25 mouse cellular contexts compared by ENCODE assay signal in genomic region chr12:85987444-85987889, GRCm38 (mm10).
DNase-seq lines count a peak whose midpoint lies in the region; ATAC-seq and TF ChIP-seq lines count a peak whose summit lies in the region.
"Had no signal": no experiment of that assay in that cellular context is flagged by ENCODE, and none has a peak within 500 bp of the region (broad histone marks: within the 10 kb centered on the region; RNA-seq: fewer than 3 reads in every experiment).

No protein-coding gene starts in this region.

- H3K27ac ChIP-seq in forebrain, embryonic 14.5 days (ENCODE audit: low read depth, low read length): no peak overlapping the region
- H3K27ac ChIP-seq in forebrain, embryonic 12.5 days: no peak overlapping the region
- no peak overlapping the region for H3K27ac ChIP-seq in hindbrain, embryonic 14.5 days
- H3K27ac ChIP-seq in hindbrain, embryonic 12.5 days: no peak overlapping the region
- no peak overlapping the region for H3K27ac ChIP-seq in midbrain, postnatal 0 days (ENCODE audit: low read depth, low read length)
- H3K27ac ChIP-seq in midbrain, embryonic 10.5 days (replicated peaks): no peak overlapping the region
- H3K27ac ChIP-seq in thymus, adult 2 months (ENCODE audit: control insufficient read depth, insufficient read depth, low read length): no peak overlapping the region
- H3K27ac ChIP-seq: embryonic facial prominence, embryonic 10.5 days; embryonic facial prominence, embryonic 15.5 days; kidney, postnatal 0 days; liver, embryonic 15.5 days; midbrain, embryonic 12.5 days had no signal

- DNase-seq in forebrain, embryonic 14.5 days (ENCODE audit: low spot score): peak; percentile 32
- peak; percentile 43 for DNase-seq in hindbrain, embryonic 14.5 days (ENCODE audit: low spot score)
- peak; percentile 51 for DNase-seq in midbrain, postnatal 0 days (ENCODE audit: low spot score)
- DNase-seq in midbrain, embryonic 10.5 days (ENCODE audit: low spot score): no peak
- no peak for DNase-seq in thymus, adult 2 months
- DNase-seq: adrenal gland, adult 8-10 months; cerebellum, adult 8-10 months; cerebellum, postnatal 25 days; gastrocnemius, postnatal 25 days; kidney, adult 8-10 months; liver; lung, embryonic 14.5 days; lung, postnatal 14 days; right cerebral cortex, postnatal 14 days had no signal

- H3K36me3 ChIP-seq in forebrain, embryonic 14.5 days (ENCODE audit: control insufficient read depth, insufficient read depth, low read length): no peaks in the 10 kb centered on the region
- no peaks in the 10 kb centered on the region for H3K36me3 ChIP-seq in forebrain, embryonic 12.5 days (replicated peaks)
- H3K36me3 ChIP-seq in hindbrain, embryonic 14.5 days (replicated peaks; ENCODE audit: control insufficient read depth, insufficient read depth): no peaks in the 10 kb centered on the region
- no peaks in the 10 kb centered on the region for H3K36me3 ChIP-seq in hindbrain, embryonic 12.5 days
- H3K36me3 ChIP-seq in midbrain, postnatal 0 days (ENCODE audit: insufficient read depth, low read length): no peaks in the 10 kb centered on the region
- H3K36me3 ChIP-seq in midbrain, embryonic 10.5 days: no peaks in the 10 kb centered on the region
- no peaks in the 10 kb centered on the region for H3K36me3 ChIP-seq in myocyte (ENCODE audit: control insufficient read depth, insufficient read depth)
- H3K36me3 ChIP-seq in thymus, adult 2 months (ENCODE audit: control insufficient read depth, insufficient read depth, low read length): no peaks in the 10 kb centered on the region
- H3K36me3 ChIP-seq: embryonic facial prominence, embryonic 10.5 days; embryonic facial prominence, embryonic 15.5 days; liver, embryonic 15.5 days; midbrain, embryonic 12.5 days had no signal

- TF ChIP-seq POLR2A in myocyte (IDR thresholded peaks at IDR 0.05; ENCODE audit: insufficient read length, low read depth): no peak
- no peak for TF ChIP-seq POLR2A in thymus, adult 2 months (IDR thresholded peaks at IDR 0.05; ENCODE audit: control insufficient read depth, extremely low read depth, insufficient read depth, low read length, poor library complexity)

- no peaks in the 10 kb centered on the region for H3K27me3 ChIP-seq in forebrain, embryonic 14.5 days (replicated peaks; ENCODE audit: control insufficient read depth, insufficient read depth, low read length)
- no peaks in the 10 kb centered on the region for H3K27me3 ChIP-seq in forebrain, embryonic 12.5 days
- H3K27me3 ChIP-seq in hindbrain, embryonic 14.5 days (ENCODE audit: control insufficient read depth, insufficient read depth, low read length): no peaks in the 10 kb centered on the region
- no peaks in the 10 kb centered on the region for H3K27me3 ChIP-seq in hindbrain, embryonic 12.5 days
- no peaks in the 10 kb centered on the region for H3K27me3 ChIP-seq in midbrain, postnatal 0 days (ENCODE audit: insufficient read depth, low read length)
- H3K27me3 ChIP-seq in midbrain, embryonic 10.5 days (ENCODE audit: low read depth, poor library complexity, severe bottlenecking): no peaks in the 10 kb centered on the region
- no peaks in the 10 kb centered on the region for H3K27me3 ChIP-seq in myocyte (ENCODE audit: control insufficient read depth, insufficient read depth, insufficient read length)
- no peaks in the 10 kb centered on the region for H3K27me3 ChIP-seq in thymus, adult 2 months (ENCODE audit: control insufficient read depth, insufficient read depth, low read length)
- H3K27me3 ChIP-seq: embryonic facial prominence, embryonic 15.5 days; liver, embryonic 15.5 days; midbrain, embryonic 12.5 days had no signal

- peak; percentile 4; the same call in 1 of the 2 replicates for ATAC-seq in forebrain, embryonic 14.5 days
- ATAC-seq in forebrain, embryonic 12.5 days (ENCODE audit: low FRiP score): no peak
- ATAC-seq in hindbrain, embryonic 14.5 days (ENCODE audit: low FRiP score): no peak
- ATAC-seq in hindbrain, embryonic 12.5 days (ENCODE audit: low FRiP score): no peak; the same call in 1 of the 2 replicates
- ATAC-seq in midbrain, postnatal 0 days (ENCODE audit: low FRiP score): no peak
- ATAC-seq: intestine, embryonic 16.5 days had no signal

- no peaks in the 10 kb centered on the region for H3K9me3 ChIP-seq in forebrain, embryonic 14.5 days (replicated peaks; ENCODE audit: control insufficient read depth, low read length)
- no peaks in the 10 kb centered on the region for H3K9me3 ChIP-seq in forebrain, embryonic 12.5 days
- H3K9me3 ChIP-seq in hindbrain, embryonic 14.5 days (ENCODE audit: control insufficient read depth, low read length): no peaks in the 10 kb centered on the region
- H3K9me3 ChIP-seq in hindbrain, embryonic 12.5 days (replicated peaks): no peaks in the 10 kb centered on the region
- no peaks in the 10 kb centered on the region for H3K9me3 ChIP-seq in midbrain, postnatal 0 days (ENCODE audit: low read length)
- no peaks in the 10 kb centered on the region for H3K9me3 ChIP-seq in midbrain, embryonic 10.5 days (replicated peaks)
- H3K9me3 ChIP-seq: embryonic facial prominence, embryonic 10.5 days; embryonic facial prominence, embryonic 15.5 days; G1E; liver, embryonic 15.5 days; midbrain, embryonic 12.5 days had no signal

- WGBS in forebrain, embryonic 14.5 days: 38% methylated on average over 5 of the region's 5 CpGs
- WGBS in forebrain, embryonic 12.5 days: 75% methylated on average over 5 of the region's 5 CpGs
- 45% methylated on average over 5 of the region's 5 CpGs for WGBS in hindbrain, embryonic 14.5 days
- 75% methylated on average over 5 of the region's 5 CpGs for WGBS in hindbrain, embryonic 12.5 days
- 57% methylated on average over 5 of the region's 5 CpGs for WGBS in midbrain, postnatal 0 days
- 87% methylated on average over 5 of the region's 5 CpGs for WGBS in midbrain, embryonic 10.5 days
- WGBS in thymus, adult 2 months: 95% methylated on average over 5 of the region's 5 CpGs

- peak overlapping the region; percentile 25; the same call in 1 of the 2 replicates for H3K4me2 ChIP-seq in forebrain, embryonic 14.5 days (ENCODE audit: low read length)
- no peak overlapping the region for H3K4me2 ChIP-seq in forebrain, embryonic 12.5 days
- H3K4me2 ChIP-seq in hindbrain, embryonic 14.5 days (replicated peaks): no peak overlapping the region
- H3K4me2 ChIP-seq in hindbrain, embryonic 12.5 days (replicated peaks): no peak overlapping the region
- H3K4me2 ChIP-seq in midbrain, postnatal 0 days (ENCODE audit: low read depth, low read length, poor library complexity, severe bottlenecking): no peak overlapping the region
- peak overlapping the region; percentile 71 for H3K4me2 ChIP-seq in myocyte (ENCODE audit: low read depth)
- H3K4me2 ChIP-seq: embryonic facial prominence, embryonic 15.5 days; heart, embryonic 11.5 days; liver, embryonic 15.5 days; midbrain, embryonic 12.5 days had no signal

- TF ChIP-seq CTCF in midbrain, postnatal 0 days (IDR thresholded peaks at IDR 0.05): no peak
- TF ChIP-seq CTCF in thymus, adult 2 months (IDR thresholded peaks at IDR 0.05; ENCODE audit: borderline replicate concordance, control insufficient read depth, extremely low read depth, insufficient read depth, low read length, poor library complexity): no peak

- no peak overlapping the region for H3K4me3 ChIP-seq in forebrain, embryonic 14.5 days (ENCODE audit: low read depth, low read length)
- no peak overlapping the region for H3K4me3 ChIP-seq in forebrain, embryonic 12.5 days (replicated peaks)
- H3K4me3 ChIP-seq in hindbrain, embryonic 14.5 days (replicated peaks; ENCODE audit: low read length): no peak overlapping the region
- no peak overlapping the region for H3K4me3 ChIP-seq in hindbrain, embryonic 12.5 days
- no peak overlapping the region for H3K4me3 ChIP-seq in midbrain, postnatal 0 days (ENCODE audit: low read depth, low read length)
- no peak overlapping the region for H3K4me3 ChIP-seq in midbrain, embryonic 10.5 days
- no peak overlapping the region for H3K4me3 ChIP-seq in myocyte
- no peak overlapping the region for H3K4me3 ChIP-seq in thymus, adult 2 months (ENCODE audit: control insufficient read depth, insufficient read depth, low read length)
- H3K4me3 ChIP-seq: embryonic facial prominence, embryonic 10.5 days; embryonic facial prominence, embryonic 15.5 days; liver, embryonic 15.5 days; midbrain, embryonic 12.5 days had no signal

- H3K9ac ChIP-seq in forebrain, embryonic 14.5 days (ENCODE audit: low read length): no peak overlapping the region
- H3K9ac ChIP-seq in forebrain, embryonic 12.5 days: no peak overlapping the region
- H3K9ac ChIP-seq in hindbrain, embryonic 14.5 days: no peak overlapping the region
- H3K9ac ChIP-seq in hindbrain, embryonic 12.5 days: no peak overlapping the region
- no peak overlapping the region for H3K9ac ChIP-seq in midbrain, postnatal 0 days (replicated peaks; ENCODE audit: low read length, poor library complexity, severe bottlenecking)
- H3K9ac ChIP-seq: embryonic facial prominence, embryonic 15.5 days; liver, embryonic 15.5 days; lung, embryonic 14.5 days; midbrain, embryonic 12.5 days had no signal

- peaks cover 54% of the 10 kb centered on the region for H3K79me2 ChIP-seq in myocyte (ENCODE audit: control insufficient read depth, insufficient read depth)

- H3K4me1 ChIP-seq in forebrain, embryonic 14.5 days (ENCODE audit: control insufficient read depth, insufficient read depth, low read length): peaks cover 21% of the 10 kb centered on the region
- H3K4me1 ChIP-seq in forebrain, embryonic 12.5 days: peaks cover 17% of the 10 kb centered on the region; the same call in 1 of the 2 replicates
- H3K4me1 ChIP-seq in hindbrain, embryonic 14.5 days (replicated peaks; ENCODE audit: control insufficient read depth, insufficient read depth, low read length): peaks cover 24% of the 10 kb centered on the region; the same call in 1 of the 2 replicates
- peaks cover 18% of the 10 kb centered on the region for H3K4me1 ChIP-seq in hindbrain, embryonic 12.5 days
- H3K4me1 ChIP-seq in midbrain, postnatal 0 days (ENCODE audit: insufficient read depth, low read length): no peaks in the 10 kb centered on the region; the same call in 1 of the 2 replicates
- peaks cover 6% of the 10 kb centered on the region; the same call in 1 of the 2 replicates for H3K4me1 ChIP-seq in midbrain, embryonic 10.5 days
- no peaks in the 10 kb centered on the region for H3K4me1 ChIP-seq in thymus, adult 2 months (replicated peaks; ENCODE audit: control insufficient read depth, insufficient read depth, low read length)
- H3K4me1 ChIP-seq: embryonic facial prominence, embryonic 10.5 days; embryonic facial prominence, embryonic 15.5 days; liver, embryonic 15.5 days had no signal

- H3ac ChIP-seq in myocyte (ENCODE audit: control insufficient read depth, insufficient read length): no peak overlapping the region

TF ChIP-seq in myocyte, 11 proteins besides CTCF, POLR2A, EP300 and RAD21:
- no peak for TF ChIP-seq TCF12 (IDR thresholded peaks at IDR 0.05; ENCODE audit: insufficient read depth, poor library complexity, severe bottlenecking)
- TF ChIP-seq USF1 (IDR thresholded peaks at IDR 0.05; ENCODE audit: low read depth): no peak

Comparison
In these comparisons a context has a peak if more than half of its experiments do, and no peak if none do; other contexts are left out.
1. DNase-seq: peak in forebrain, embryonic 14.5 days (single experiment), hindbrain, embryonic 14.5 days (single experiment) and midbrain, postnatal 0 days (single experiment); none in midbrain, embryonic 10.5 days (single experiment) and thymus, adult 2 months (single experiment).
2. H3K4me2 ChIP-seq: peak in forebrain, embryonic 14.5 days (single experiment) and myocyte (single experiment); none in forebrain, embryonic 12.5 days (single experiment), hindbrain, embryonic 14.5 days (single experiment), hindbrain, embryonic 12.5 days (single experiment) and midbrain, postnatal 0 days (single experiment).